Mouse (Mus musculus): ENCODE results near the gene Maff. TPM values are rescaled to one million over a fixed set of nuclear protein-coding genes. Genes with fewer than 3 reads are reported as not detected.

Gene Maff
- total RNA-seq, 2 experiments from 2014 or later = 4.8 to 6.0 TPM

DNA sequence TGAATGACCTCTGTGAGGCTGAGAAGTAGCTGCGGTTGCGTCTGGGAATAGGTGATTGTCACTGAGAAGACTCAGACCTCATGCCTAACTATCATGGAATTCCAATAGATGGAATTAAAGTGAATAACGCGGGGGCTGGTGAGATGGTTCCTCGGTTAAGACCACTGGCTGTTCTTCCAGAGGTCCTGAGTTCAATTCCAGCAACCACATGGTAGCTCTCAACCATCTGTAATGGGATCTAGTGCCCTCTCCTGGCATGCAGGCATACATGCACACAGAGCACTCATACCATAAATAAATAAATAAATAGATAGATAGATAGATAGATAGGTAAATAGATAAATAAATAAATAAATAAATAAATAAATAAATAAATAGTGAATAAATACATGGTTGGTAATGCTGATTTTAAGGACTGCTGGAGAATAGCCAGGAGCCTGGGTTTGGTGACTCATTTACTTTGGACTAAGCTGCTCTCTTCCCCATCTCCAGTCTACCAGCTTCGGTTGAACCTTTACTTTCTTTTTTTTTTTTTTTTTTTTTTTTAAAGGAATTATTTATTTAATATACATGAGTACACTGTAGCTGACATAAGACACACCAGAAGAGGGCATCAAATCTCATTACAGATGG lies 17.0 kb upstream of the Maff start:
- DNase-seq = no peak
- intact Hi-C loops (cut with DNase I) = no loop called here

- no peak for DNase-seq
- intact Hi-C loops (cut with DNase I) = no loop called here
Measured at GRCm38 (mm10) chr15:79329979-79330363, 16.4 kb upstream of the Maff start.

- no peak for DNase-seq
- intact Hi-C loops (cut with DNase I) = no loop called here
Measured at GRCm38 (mm10) chr15:79330521-79330920, 15.9 kb upstream of the Maff start.

DNA sequence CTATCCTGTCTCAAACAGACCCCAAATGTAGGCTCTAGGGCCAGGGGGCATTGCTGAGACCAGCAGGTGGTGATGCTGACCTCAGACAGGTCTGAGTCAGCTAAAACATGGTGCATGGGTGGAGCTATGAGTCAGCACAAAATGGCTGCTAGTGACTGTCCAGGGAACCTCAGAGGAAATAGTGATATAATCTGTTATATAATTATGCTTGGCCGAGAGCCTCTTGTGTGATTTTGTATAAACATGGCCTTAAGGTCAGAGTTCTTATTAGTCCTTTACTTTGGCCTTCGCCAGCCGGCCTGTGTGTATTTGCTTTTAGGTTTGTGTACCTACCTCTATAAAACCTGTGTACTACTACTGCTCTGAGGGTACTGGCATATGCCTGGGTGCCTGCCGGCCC lies 13.0 kb upstream of the Maff start:
- intact Hi-C loops (cut with DNase I) = no loop called here
- DNase-seq = no peak

DNA sequence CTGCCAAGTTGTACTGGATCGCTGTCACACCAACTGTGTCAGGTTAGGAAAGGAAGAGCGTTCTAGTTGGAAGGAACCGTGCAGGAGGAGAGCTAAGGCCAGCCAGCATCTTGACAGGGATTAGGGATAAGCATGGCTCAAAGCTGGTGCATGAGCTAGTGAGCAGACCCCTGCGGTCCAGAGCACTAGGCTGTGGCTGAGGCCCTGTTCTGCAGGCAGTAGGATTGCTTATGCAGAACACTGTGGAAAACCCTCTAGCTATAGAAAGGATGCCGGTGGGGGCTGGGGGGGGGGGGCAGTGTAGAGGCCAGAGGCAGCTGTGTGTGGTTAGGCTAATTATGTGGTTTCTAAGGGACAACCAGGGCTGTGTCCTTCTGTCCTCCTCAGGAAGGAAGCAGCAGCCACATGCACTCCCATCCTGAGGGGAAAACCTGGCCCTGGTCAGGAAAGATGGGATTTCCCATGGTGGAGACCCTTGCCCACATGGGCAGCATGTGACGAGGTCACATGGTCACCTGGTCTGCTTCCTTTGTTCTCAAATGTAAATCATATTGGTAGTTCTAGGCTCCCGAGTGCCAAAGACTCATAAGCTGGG lies 11.3 kb upstream of the Maff start:
- intact Hi-C loops (cut with DNase I) = no loop called here
- DNase-seq = no peak

DNA sequence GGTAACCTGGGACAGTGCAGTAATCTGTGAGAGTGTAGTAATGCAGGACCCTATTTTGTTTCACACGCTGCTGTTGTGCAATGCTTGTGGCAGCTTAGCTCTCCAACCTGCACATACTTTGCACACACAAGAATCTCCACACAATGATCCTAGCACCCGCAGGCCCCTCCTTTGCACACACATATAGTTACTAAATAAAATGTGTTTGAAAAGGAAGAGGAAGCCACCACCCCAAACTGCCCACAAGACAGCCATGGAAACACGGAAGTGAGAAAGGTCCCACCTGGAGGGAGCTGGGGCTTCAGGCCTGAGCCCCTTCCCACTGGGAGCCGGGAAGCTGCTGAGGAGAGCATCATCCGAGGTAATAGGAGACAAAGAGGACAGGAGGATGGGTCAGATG lies 7.4 kb upstream of the Maff start:
- intact Hi-C loops (cut with DNase I) = no loop called here
- DNase-seq = no peak

GRCm38 (mm10) chr15:79342641-79343337 lies 3.6 kb upstream of the Maff start:
- intact Hi-C loops (cut with DNase I) = no loop called here
- DNase-seq = no peak

DNA sequence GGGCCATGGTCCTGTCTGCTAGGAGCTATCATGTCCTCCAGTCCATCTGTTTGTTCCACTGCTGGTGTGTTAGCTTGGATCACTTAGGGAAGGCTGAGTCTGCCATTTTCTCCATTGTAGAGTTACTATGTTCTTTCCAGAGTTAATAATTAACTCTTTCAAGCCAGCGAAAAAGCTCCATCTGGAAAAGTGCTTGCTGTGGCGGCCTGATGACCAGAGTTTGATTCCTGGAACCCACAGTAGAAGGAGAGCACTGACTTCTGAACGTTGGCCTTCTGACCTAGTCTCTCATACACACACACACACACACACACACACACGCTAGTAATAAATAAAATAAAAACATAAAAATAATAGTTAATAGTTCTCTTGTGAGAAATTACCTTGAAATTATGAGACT lies 1.8 kb upstream of the Maff start:
- intact Hi-C loops (cut with DNase I) = loop anchor here (5.0 kb wide), 1 partner anchor 72 kb away; no protein-coding TSS in a partner anchor
- DNase-seq = no peak

- peak; percentile 94 to 95 for DNase-seq
- intact Hi-C loops (cut with DNase I) = loop anchor here (5.0 kb wide), 1 partner anchor 75 kb away; no protein-coding TSS in a partner anchor
Measured at GRCm38 (mm10) chr15:79347165-79347844, 884 bp downstream of the Maff start.

GRCm38 (mm10) chr15:79347845-79348506 lies 1.6 kb downstream of the Maff start:
- intact Hi-C loops (cut with DNase I) = loop anchor here (5.0 kb wide), 1 partner anchor 76 kb away; no protein-coding TSS in a partner anchor
- DNase-seq = peak; percentile 83

DNA sequence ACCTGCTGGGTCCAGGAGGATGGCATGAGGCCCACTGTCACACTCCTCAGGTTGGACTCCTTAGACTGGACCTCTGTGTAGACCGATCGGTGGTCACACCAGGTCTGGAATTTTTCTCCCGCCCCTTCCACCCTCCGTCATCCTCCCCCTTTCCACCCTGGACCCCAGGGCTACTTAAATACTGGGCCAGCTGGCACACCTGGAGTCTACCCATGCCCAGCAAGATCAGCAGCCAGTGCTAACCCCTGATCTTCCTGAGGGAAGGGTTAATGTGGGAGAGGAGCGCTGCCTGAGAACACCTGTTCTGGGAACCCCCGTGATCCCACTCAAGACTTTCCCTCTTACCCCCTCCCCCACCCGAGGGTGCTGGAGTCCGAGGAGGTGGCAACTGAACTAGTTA lies 2.2 kb downstream of the Maff start:
- intact Hi-C loops (cut with DNase I) = loop anchor here (5.0 kb wide), 1 partner anchor 76 kb away; no protein-coding TSS in a partner anchor
- peak in 1 of 2 experiments; percentile 6 for DNase-seq

DNA sequence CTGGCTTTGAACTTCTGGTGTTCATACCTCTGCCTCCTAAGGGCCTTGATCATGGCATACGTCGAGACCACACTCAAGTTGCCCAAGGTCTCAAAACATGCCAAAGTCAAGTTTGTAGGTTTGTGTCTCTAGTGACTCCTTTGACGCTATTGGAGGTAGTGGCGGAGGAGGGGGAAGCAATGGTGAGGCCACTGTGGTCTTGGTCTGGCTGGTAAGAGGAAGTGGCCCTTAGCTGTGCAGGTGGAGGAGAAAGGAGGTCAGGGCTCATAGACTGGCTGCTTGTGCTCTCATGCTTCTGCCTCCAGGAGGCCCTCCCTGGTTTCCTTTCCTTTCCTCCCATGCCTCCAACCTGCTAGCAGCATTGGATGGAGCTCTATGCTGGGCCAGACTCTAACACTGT lies 4.4 kb downstream of the Maff start:
- intact Hi-C loops (cut with DNase I) = no loop called here
- DNase-seq = no peak

DNA sequence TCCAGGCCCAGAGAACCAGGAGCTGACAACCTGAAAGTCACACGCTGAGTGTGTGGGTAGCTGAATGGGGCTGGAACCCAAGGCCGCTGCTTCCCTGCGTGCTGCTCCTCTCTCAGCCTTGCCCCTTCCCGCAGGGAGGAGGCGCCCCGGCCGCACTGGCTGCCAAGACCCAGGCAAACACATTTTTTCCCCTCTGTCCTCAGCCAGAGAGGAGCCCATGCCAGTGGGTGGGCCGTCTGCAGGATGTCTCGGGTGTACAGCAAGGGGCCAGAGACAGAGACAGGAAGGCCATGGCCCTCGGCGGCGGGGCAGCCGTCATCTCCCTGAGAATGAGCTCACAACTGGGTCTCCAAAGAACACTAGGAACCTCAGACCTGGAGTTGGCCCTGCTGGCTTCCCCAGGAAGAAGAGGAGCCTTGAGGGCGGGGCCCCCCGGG lies 4.9 kb downstream of the Maff start:
- intact Hi-C loops (cut with DNase I) = no loop called here
- DNase-seq = peak; percentile 74 to 75

DNA sequence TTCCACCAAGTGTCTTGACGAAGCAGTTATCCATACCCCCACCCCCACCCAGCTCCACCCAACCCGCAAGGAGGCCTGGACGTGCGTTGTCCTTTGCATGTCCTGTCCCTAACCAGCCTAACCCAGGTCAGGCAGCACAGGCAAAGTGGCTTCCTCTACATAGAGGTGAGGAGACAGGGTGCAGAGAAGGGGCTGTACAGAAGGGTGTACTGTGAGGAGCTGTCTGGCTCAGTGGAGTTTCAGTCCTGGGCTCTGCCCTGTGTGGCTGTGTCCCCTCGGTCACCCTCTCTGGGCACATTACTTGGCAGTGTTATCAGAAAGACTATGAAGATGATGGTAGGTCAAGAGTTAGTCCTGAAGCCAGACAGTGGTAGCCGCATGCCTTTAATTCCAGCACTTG lies 6.1 kb downstream of the Maff start:
- intact Hi-C loops (cut with DNase I) = no loop called here
- DNase-seq = no peak

DNA sequence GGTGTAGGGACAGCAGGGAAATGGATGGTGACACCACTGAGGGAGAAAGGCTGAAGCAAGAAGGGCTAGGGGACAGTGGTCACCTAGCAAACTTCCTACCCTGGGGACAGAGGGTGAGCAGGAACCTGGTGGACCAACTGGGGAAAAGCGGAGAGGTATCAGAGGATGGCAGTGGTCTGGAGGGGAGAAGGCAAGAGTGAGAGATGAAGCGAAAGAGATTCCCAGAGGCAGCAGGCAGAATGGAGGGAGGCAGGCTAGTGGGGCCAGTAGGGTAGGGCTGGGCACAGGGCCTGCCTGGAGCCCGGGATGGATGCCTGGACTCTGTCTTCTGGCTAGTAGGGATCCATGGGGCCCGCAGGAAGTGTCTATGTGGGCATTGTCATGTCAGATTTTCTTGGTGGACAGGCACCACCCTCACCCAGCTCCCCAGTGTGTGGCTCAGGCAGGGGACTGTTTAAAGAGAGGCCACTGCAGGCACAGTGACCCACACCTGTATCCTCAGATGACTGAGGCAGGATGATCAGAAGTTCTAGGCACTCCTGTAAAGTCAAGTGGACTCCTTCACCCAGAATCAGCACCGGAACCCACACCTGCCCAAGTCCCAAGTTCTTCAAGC lies 7.4 kb downstream of the Maff start:
- no peak for DNase-seq
- intact Hi-C loops (cut with DNase I) = no loop called here

- intact Hi-C loops (cut with DNase I) = no loop called here
Measured at GRCm38 (mm10) chr15:79354619-79355018, 8.2 kb downstream of the Maff start.

DNA sequence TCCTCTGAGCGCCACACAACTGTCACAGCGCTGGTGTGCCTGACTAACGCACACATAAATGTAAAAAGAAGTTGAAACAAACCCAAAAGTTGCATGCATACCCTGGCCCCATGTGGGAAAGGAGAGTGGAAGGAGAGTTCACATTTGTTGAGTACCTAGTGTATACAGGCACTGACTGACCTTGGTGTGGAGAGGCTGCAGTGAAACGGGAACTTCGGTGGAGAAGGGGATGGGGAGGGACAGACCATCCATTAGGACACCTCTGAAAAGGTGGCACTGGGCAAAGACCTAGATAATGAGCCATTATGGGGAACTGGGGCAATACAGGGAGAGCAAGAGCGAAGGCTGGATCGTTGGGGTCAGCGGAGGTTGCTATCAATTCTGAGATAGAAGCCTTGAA lies 10.1 kb downstream of the Maff start:
- no peak for DNase-seq
- intact Hi-C loops (cut with DNase I) = no loop called here

More at GRCm38 (mm10) chr15:79354619-79355018, 8.2 kb downstream of the Maff start:
- no peak for DNase-seq

DNA sequence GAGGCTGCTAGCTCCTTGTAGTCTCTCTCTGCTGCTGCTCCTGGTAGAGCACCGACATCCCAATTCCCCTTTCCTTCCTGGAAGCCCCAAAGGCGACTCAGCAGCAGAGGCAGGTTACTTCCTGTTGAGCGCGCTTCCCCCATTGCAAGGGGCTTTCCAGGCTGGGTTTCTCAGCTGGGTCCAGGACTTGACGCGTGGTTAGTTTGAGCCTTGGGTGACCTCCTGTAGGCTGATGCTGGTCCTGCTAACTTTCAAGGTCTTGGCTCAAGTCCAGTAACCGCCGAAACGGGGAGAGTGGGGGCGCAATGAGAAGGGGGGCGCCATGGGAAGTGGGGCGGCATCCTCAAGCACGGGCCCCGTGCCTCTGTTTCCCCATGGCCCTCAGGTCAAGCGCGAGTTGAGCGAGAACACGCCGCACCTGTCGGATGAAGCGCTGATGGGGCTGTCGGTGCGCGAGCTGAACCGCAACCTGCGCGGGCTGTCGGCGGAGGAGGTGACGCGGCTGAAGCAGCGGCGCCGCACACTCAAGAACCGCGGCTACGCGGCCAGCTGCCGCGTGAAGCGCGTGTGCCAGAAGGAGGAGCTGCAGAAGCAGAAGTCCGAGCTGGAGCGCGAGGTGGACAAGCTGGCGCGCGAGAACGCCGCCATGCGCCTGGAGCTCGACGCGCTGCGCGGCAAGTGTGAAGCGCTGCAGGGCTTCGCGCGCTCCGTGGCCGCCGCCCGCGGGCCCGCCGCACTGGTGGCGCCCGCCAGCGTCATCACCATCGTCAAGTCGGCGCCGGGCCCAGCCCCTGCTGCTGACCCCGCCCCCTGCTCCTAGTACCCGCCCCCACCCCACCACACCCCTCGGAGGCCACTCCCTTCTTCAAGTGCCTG lies 10.9 kb downstream of the Maff start:
- DNase-seq = peak; percentile 69 to 74
- intact Hi-C loops (cut with DNase I) = no loop called here

DNA sequence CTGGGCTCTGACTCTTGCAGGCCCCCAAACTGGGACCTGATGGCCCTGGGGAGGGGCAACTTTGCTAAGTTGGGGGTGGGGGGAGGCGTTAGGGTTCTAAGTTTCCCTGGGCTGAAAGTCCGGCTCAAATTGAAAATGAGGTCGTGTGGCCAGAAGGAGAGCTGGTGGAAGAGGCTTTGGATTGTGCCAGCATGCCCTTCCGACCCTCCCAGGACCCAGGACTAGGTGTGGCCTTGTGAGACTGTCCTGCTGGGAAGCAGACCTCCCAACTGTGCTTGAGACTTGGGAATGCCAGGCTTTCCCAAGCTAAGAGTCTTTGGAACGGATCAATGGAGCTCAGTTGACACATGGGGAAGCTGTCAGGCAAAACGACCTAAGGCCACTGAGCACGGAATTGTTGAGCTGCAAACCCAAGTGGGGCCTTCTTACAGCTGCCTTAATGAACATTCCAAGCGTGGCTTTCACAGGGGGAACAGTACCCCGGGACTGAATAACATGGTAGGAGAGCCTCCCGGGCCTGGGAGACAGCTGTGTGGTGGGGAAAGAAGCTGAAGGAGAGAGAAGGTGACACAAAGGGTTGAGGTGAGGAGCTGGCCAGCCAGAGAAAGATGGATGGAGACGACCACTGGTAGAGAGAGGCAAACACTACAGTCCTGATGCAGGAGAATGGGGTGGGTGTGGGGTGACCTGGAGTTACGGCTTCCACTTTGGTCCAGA lies 11.7 kb downstream of the Maff start:
- intact Hi-C loops (cut with DNase I) = no loop called here
- DNase-seq = no peak

All from heart, postnatal 10 days (tissue).